Mouse (Mus musculus): ENCODE measurements around the gene Pik3r2.
A peak's percentile ranks its signal among the peaks of the same experiment; 100 is the strongest.

The Pik3r2 gene

DNA sequence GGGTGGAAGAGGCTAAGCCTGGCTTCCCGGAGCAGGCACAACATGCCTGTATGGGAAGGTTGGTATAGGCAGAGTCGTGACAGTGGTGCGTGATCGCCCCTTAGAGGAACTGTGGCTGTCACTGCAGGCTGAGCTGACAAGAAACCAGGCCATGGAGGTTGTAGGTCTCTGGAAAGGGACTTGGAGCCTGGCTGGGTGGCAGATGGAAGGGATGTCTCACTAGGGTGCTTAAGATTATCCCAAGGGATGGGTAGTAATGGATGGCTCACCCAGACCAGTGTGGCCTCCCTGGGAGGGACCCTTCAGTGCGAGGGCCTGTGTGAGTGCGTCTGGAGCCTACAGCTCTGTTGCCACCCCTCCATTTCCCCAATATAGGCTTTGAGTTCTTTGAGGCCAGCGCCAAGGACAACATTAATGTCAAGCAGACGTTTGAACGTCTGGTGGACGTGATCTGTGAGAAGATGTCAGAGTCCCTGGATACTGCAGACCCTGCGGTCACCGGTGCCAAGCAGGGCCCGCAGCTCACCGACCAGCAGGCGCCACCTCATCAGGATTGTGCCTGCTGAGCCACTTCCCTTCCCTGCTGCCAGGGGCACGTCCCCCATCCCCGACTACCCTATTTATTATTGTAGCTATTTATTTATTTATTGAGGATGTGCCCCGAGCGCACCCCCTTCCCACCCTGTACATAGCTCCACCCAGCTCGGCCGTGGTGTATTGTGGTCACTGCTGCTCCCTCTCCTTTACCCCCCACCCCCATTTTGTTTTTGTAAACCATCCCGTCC, 18.8 kb downstream of the Pik3r2 start:
- no peak for DNase-seq (ENCODE audit: low read depth, low spot score)

DNA sequence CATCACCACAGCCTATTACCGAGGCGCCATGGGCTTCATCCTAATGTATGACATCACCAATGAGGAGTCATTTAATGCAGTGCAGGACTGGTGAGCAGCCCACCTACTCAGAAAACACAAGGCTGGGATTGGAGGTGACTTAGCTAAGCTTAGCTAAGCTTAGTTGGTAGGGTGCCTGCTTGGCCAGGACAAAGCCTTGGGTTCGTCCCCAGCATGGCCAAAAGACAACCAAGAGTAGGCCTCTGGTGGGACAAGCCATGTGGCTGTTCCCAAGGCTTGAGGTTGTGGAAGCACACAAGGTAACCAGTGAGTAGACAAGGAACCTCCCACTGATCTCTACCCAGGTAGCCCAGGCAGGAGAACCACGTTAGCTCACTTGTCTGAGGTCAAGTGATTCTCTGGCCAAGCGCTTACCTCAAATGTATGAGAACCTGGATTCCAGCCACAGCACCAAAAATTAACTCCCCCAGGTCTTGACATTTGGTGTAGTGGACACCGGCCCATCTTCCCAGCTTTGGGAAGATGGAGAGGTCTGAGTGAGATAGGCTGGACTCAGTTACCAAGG, 20.0 kb downstream of the Pik3r2 start:
- no peak for DNase-seq (ENCODE audit: low read depth, low spot score)

DNA sequence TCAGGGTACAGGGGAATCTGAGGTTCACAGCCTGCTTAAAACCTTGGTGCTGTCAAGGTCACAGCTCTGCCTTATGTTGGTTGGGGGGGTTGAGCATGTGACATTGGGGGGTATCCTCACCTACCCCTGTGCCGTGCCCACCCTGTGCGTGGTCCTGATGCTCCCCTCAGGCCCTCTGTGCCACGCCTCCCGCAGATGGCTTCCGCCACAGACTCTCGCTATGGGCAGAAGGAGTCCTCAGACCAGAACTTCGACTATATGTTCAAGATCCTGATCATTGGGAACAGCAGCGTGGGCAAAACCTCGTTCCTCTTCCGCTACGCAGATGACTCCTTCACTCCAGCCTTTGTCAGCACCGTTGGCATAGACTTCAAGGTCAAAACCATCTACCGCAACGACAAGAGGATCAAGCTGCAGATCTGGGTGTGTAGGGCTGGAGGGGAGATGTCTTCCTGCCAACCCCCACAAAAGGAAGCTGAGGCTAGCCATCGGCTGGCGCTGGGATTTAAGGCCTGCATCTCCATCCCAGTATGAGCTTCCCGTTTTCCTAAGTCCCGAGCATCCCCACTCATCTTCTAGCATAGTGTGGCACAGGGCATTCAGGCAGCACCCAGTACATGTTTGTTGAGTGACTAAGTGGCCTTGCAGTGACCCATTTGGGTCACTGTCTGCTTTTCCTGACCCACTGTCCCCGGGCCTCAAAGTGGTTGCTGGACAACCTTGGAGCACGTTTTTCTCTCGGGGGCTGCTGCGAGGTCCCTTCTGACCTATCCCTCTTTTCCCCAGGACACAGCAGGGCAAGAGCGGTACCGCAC, 20.6 kb downstream of the Pik3r2 start:
- no peak for DNase-seq (ENCODE audit: low read depth, low spot score)

DNA sequence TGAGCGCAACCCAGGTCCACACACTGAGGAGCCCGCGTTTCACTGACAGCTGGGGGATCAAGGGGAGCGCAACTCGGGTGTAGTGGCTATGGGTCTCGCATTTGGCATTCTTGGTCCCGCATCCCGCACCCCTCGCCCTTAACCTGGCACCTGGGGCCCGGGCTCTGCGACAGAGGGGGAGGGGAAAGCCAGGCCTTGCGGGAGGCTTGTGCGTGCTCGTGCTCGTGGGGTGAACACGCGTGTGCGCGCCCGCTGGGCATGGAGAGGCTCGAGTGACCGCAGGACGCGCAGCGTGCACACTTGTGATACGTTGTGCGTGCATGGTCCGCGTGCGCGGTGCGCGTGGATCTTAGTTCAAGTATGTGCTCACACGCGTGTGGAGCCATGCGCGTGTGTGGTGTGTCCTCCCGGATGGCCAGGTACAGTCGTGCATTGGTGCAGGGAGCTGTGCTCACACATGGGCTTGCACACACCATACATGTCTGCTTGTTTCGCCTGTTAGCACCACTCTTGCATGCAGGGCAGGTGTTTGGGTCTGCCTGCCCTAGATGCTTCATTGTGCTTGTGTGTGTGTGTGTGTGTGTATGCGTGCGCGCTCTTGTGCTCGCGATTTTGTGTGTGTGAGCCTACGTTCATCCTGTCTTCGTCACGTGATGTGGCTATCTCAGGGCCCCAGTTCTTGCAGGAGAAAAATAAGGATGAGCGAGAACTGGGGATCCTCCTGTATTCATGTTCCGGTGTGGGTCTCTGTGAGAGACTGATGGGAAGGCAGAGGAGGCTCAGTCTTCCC, 21.4 kb downstream of the Pik3r2 start:
- DNase-seq (ENCODE audit: low read depth, low spot score) = peak; percentile 57

DNA sequence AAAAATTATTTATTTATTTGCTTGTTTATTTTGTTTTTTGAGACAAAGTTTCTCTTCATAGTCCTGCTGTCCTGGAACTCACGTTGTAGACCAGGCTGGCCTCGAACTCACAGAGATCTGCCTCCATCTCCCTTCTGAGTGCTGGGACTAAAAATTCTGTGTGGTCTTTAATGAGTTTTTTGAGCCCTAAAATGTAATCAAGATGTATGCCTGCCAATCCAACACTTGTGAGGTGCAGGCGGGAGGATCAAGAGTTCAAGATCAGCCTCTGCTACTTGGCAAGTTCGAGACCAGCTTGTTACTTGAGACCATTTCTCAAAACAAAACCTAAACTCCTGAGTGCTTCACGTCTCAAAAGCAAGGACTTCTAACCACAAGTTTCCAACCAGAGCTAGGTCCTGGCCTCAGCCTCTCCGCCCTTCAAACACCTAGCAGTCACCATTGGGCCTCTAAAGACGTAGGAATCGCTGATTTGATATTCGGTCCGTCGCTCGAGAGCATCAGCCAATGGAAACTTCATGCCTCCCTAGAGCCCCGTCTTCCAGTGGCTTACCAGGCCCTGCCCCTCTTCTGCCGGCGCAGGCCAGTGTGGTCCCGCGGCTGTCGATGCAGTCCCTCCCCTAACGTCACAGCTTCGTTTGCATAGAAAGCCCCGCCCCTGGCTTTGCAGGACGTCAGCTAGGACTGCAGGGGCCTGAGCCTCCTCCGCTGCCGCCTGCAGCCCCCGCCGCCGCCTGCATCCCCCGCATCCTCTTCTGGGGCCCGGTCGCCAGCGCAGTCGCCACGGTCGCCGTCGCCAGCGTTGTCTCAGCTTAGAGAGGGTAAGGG, 22.3 kb downstream of the Pik3r2 start, which contains the start of gene Rab3a:
TSS of gene Rab3a (plus strand) at position 637 of the 828 bp plus-strand sequence.
- peak; percentile 96 for DNase-seq (ENCODE audit: low read depth, low spot score)

DNA sequence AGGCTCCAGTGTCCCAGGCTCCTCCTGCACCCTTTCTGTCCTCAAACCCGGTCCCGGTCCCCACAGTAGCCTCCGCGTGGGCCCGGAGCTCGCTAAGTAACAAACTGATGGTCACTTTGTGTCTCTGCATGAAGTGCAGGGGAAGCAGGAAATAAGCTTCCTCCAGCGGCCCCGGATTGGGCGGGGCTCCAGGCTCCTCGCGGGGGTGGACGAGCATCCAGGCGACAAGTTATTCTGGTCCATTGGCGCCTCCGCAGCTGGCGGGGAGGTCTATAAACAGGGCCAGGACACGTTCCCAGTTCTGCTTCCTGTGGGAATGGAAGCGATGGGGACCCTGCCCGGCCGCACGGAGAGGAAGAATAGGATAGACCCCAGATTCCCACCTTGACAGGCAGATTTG, 23.4 kb downstream of the Pik3r2 start:
- no peak for DNase-seq (ENCODE audit: low read depth, low spot score)

DNA sequence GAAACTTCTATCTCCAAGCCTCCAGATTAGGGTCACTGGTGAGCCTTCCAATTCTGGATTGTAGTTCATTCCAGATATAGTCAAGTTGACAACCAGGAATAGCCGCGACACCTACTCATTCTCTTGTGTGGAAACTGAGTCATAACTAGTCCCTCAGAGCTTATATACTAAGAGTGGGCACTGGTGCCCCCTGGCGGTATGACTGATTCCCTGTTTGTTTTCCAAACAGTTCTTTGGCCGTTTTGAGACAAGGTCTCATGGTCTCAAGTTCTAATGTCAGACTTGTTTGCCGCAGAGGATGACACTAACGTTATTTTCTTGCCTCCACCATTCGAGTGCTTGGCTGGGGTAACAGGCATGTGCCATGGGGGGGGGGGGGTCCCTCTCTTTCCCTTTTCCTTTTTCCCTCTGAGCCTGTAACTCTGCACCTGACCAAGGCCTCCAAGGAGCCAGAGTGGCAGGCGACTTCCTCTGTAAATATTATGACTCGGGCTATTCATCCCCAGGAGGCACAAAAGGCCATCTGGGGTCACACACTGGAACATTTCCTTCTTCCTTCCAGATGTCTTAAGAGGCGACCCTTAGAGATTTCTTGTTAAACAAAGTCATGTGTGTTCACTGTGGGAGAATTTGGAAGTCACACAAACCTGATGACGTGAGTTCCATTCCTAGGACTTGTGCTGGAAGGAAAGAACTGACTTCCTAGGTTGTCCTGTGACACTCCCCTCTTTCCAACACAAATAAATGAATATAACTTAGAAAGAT, 24.3 kb downstream of the Pik3r2 start:
- DNase-seq (ENCODE audit: low read depth, low spot score) = no peak

DNA sequence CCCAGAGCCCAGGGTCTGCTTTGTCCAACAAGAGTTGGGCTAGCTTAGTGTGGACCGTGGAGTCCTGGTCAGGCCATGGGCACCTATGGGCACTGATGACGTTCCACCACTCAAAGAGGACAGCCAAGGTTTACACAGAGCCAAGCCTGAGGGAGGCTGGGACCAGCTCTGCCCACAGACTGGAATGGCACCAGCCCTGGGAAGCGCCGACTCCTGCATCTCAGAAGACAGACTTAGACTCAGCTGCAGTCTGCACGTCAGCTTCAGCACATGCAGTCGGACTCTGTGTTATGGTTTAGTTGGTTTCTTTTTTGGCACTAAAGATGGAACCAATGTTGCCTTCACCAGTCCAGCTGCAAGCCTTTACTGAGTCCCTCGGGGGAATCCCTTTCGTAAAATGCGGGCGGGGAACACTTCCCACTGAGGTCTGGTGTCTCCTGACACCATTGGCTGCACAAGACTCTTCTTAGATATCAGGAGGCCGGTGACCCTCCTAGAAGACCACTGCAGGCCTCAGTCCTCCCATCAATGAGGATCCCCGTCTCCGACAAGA, 26.3 kb downstream of the Pik3r2 start:
- no peak for DNase-seq (ENCODE audit: low read depth, low spot score)

DNA sequence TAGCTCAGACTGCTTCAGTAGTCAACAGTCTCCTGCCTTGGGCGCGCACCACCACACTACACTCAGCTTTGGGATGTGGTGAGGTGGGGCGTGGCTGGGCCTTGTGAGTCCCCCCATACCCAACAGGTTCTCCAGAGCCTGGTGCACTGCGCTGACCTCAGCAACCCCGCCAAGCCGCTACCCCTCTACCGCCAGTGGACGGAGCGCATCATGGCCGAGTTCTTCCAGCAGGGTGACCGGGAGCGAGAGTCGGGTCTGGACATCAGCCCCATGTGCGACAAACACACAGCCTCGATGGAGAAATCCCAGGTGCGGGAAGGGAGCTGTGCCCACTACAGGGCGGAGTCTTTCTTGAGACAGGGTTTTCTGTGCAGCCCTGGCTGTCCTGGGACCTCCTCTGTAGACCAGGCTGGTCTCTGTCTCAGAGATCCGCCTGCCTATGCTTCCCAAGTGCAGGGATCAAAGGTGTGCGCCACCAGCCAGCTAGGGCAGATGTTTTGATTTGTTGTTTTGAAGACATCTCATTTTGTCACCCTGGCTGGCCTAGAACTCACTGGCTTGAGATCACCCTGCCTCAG, 27.3 kb downstream of the Pik3r2 start:
- no peak for DNase-seq (ENCODE audit: low read depth, low spot score)

DNA sequence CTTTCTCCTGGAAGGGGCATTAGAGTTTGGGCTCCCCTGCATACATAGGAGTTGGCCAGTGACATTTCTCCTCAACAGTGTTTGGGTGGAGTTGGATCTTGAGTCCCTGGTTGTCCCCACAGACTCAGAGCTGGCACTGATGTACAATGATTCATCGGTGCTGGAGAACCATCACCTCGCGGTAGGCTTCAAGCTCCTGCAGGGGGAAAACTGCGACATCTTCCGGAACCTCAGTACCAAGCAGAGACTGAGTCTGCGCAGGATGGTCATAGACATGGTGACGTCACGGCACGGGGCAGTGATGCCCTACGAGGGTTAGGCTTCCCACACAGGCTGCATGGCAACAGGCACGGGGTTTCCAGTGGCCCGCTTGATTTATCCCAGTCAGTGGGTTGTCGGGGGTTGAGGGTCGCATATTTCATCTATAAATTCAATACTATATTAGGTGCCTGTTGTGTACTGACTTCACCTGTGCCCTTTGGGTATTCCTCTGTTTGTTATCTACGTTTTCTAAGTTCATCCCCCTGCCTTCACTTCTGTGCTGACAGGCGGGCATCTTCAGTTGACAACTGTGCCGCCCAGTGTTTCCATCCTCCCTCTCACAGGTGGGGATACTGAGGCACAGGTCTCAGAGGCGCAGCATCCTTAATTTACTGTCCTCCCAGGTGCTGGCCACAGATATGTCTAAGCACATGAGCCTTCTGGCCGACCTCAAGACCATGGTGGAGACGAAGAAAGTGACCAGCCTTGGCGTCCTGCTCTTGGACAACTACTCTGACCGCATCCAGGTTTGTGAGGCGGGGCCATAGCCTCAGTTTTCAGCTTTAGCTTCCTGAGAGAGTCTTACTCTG, 28.0 kb downstream of the Pik3r2 start:
- no peak for DNase-seq (ENCODE audit: low read depth, low spot score)

DNA sequence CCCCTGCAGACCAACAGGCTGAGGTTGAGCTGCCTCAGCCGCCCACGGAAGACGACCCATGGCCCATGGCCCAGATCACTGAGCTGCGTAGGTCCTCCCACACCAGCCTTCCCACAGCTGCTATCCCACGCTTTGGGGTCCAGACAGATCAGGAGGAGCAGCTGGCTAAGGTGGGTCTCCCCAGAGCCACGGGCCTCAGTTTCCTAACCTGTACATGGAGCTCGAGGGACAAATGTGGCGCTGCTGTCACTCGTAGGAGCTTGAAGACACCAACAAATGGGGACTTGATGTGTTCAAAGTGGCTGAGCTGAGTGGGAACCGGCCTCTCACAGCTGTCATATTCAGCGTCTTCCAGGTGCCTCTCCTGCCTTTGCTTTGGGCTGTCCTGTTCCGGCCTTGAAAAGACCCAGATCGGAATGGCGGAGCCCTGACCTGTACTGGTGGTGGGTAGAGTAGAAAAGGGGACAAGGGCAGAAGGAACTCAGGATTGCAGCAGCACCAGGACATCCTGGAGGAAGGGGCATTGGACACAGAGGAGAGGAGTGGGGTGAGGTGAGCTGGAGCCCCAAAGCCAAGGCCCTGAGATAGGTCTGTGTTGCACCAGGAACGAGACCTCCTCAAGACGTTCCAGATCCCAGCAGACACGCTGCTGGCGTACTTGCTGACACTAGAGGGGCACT, 29.2 kb downstream of the Pik3r2 start:
- no peak for DNase-seq (ENCODE audit: low read depth, low spot score)

DNA sequence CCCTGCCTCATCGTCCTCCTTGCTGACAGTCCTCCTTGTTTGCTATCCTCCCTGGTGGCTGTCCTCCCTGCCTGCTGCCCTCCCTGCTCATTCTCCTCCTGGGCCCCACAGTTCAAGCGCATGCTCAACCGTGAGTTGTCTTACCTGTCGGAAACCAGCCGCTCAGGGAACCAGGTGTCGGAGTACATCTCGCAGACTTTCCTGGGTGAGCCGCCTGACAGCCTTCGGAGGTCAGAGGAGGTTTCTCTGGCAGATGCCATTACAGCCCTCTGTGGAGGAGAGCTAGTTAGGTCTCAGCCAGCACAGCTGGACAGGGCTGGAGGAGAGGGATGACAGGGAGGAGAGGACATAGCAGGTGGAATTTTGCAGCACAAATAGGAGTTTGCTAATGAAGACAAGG, 29.8 kb downstream of the Pik3r2 start:
- no peak for DNase-seq (ENCODE audit: low read depth, low spot score)

DNA sequence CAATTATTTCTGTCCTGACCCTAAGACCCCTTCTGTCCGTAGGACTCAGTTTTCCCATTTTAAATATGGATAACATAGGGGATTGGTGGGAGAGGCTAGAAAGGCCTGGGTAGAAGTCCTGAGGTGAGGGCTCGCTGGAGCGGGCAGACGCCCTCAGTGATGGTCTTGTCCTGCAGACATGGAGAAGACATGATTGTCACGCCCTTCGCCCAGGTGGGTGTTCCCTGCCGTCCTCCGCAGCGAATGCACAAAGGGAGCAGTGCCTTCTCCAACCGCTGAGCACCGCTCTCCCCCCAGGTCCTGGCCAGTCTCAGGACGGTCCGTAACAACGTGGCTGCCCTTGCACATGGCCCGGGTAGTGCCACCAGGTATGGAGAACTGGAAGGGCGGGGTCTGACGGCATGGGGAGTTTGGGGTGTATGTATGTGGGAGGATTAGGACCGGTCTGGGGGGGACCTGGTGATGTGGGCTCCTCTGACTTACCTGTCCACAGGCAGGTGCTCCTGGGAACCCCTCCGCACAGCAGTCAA, 30.8 kb downstream of the Pik3r2 start:
- DNase-seq (ENCODE audit: low read depth, low spot score) = no peak

DNA sequence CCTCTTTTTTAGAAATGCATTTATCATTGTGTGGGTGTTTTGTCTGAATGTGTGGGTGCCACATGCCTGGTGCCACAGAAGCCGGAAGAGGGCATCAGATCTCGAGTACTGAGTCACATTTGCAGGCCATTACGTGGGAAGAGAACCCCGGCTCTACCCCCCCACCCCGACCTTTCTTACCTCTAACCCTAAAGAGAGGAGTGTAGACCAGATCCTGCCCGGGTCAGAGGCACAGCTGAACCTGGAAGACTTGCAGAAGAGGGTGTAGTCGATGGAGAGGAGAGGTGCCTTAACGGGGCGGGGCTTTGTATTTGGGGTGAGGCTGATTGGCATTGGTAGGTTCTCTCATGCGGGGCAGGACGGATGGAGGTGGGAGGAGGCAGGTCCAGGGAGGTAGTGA, 31.7 kb downstream of the Pik3r2 start:
- no peak for DNase-seq (ENCODE audit: low read depth, low spot score)

DNA sequence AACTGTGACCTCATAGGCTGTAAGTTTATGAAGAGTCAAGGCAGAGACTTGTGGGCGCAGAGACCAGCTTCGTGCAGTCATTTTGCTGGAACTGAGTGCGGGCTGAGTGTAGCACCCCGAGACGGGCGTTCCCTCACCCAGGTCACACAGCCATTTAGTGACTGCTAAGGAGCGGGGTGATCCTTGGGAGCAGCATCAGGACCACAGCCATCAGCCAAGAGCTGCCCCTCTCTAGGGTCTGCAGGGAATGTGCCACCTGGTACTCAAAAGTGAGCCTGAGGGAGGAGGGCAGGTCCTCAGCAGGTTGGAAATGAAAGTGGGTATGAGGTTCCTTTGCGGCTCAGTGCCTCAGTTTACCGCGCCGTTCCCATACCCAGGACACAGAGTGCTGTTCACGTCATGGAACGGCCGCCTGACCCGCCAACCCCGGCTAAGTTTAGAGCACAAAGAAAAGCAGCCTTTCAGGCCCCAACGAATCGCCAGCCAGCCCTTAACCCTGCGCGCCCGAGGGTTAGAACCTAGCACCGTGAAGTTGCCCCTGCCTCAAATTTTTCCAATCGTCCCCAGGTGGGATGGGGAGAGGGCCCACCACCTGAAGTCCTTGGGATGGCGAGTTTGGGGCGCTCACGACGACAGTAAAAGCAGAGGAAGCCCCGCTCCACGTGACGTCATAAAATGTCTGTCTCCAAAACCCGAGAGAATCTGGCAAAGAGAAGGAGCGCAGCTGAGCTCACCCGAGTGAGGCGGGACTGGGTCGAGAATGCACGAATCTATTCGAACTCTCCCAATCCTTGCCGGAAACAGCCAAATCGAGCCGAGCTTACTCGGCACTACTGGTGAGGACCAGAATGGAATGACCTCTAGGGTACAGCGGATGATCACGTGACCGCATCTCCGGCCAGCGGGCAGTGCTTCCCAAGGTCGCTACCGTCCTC, 32.6 kb downstream of the Pik3r2 start:
- DNase-seq (ENCODE audit: low read depth, low spot score) = no peak

DNA sequence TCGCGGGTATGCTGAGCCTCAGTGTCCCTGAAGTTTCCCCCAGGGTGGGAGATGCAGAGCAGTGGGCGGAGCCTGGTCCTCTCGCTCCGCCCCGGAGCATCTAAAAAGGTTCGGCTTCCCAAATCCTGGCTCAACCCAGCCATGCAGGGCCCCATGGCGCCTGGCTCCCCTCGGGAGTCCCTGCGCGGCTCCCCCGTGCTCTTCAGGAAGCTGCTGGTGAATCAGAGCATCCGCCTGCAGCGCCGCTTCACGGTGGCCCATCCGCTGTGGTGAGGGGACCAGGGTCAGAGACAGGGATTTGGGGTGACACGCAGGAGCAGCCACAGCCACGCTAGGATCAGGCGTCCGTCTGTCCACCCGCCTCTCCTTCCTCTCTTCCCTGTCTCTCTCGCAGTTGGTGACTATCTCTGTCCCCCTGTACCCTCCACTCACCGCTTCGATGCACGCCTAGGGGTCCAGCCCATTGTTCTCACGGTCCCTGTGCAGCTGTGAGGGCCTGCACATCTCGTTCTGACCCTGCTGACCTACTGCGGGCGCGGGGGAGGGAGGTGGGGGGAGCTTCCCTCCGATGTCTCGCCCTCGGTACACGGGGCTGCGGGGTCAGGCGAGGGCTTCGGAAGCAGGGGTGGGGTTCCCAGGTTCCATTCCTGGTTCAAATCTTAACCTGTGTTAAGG, 33.4 kb downstream of the Pik3r2 start:
- no peak for DNase-seq (ENCODE audit: low read depth, low spot score)
